Mouse (Mus musculus) myocyte (in vitro differentiated cells): ENCODE data around the gene Sox15. TPM values are rescaled to one million over a fixed set of nuclear protein-coding genes. Genes with fewer than 3 reads are reported as not detected.

Experiments
- H3K27me3 ChIP-seq: one replicate; pipeline ENCODE4 v1.6.1; 2011; ENCODE audit not compliant: control insufficient read depth, insufficient read depth, insufficient read length
- H3K36me3 ChIP-seq: one replicate; pipeline ENCODE4 v1.6.1; 2011; ENCODE audit not compliant: control insufficient read depth, insufficient read depth
- H3K4me2 ChIP-seq: one replicate; pipeline ENCODE4 v1.6.1; 2011; ENCODE audit warnings: low read depth, control low read depth
- H3K4me3 ChIP-seq: one replicate; pipeline ENCODE4 v1.5.1; 2011; ENCODE audit warnings: mild to moderate bottlenecking, control low read depth, moderate library complexity
- H3K79me2 ChIP-seq: one replicate; pipeline ENCODE4 v1.6.1; 2011; ENCODE audit not compliant: control insufficient read depth, insufficient read depth
- H3ac ChIP-seq: one replicate; pipeline ENCODE4 v1.6.1; 2011; ENCODE audit not compliant: control insufficient read depth, insufficient read length
- E2F4 ChIP-seq: IDR thresholded peaks from one replicate; pipeline ENCODE4 v1.6.1; 2011; ENCODE audit warnings: mild to moderate bottlenecking, control low read depth, moderate library complexity; ENCODE audit not compliant: insufficient read depth
- MAX ChIP-seq: IDR thresholded peaks from one replicate; pipeline ENCODE4 v1.6.1; 2011; ENCODE audit warnings: low read depth, mild to moderate bottlenecking, control low read depth
- MYOD1 ChIP-seq, 3 experiments: IDR thresholded peaks; one replicate each; pipeline ENCODE4 v1.6.1; 2011; ENCODE audit warnings: control low read depth in 2 of 3, low read depth in 2 of 3, mild to moderate bottlenecking in 2 of 3, moderate library complexity in 1 of 3; ENCODE audit not compliant: insufficient read length in 2 of 3, control insufficient read depth in 1 of 3
- POLR2A ChIP-seq: IDR thresholded peaks from one replicate; pipeline ENCODE4 v1.6.1; 2011; ENCODE audit warnings: low read depth, mild to moderate bottlenecking, control low read depth, moderate library complexity; ENCODE audit not compliant: insufficient read length
- POLR2AphosphoS2 ChIP-seq: IDR thresholded peaks from one replicate; pipeline ENCODE4 v1.6.1; 2011; ENCODE audit warnings: low read depth, control low read depth; ENCODE audit not compliant: insufficient read length
- REST ChIP-seq: IDR thresholded peaks from one replicate; pipeline ENCODE4 v1.6.1; 2011; ENCODE audit warnings: mild to moderate bottlenecking, control low read depth, moderate library complexity; ENCODE audit not compliant: insufficient read depth, insufficient read length
- SRF ChIP-seq: IDR thresholded peaks from one replicate; pipeline ENCODE4 v1.6.1; 2011; ENCODE audit warnings: low read depth; ENCODE audit not compliant: control insufficient read depth, insufficient read length
- TCF12 ChIP-seq: IDR thresholded peaks from one replicate; pipeline ENCODE4 v1.6.1; 2011; ENCODE audit warnings: mild to moderate bottlenecking, control low read depth; ENCODE audit not compliant: poor library complexity, insufficient read depth, severe bottlenecking
- TCF3 ChIP-seq: IDR thresholded peaks from one replicate; pipeline ENCODE4 v1.6.1; 2011; ENCODE audit warnings: low read depth, control low read depth; ENCODE audit not compliant: insufficient read length
- USF1 ChIP-seq: IDR thresholded peaks from one replicate; pipeline ENCODE4 v1.6.1; 2011; ENCODE audit warnings: low read depth, mild to moderate bottlenecking, control low read depth, moderate library complexity
- polyA plus RNA-seq: library from polyadenylated mRNA; unstranded; fragments of >200 nt; fragmentation: generic; extraction: Trizol; gene quantifications from one replicate; pipeline ENCODE4 v1.2.1, GENCODE M21; 2012; ENCODE audit warnings: missing spikeins

Gene Sox15
- polyA plus RNA-seq, 1 experiment = 0.07 TPM

- Histone ChIP-seq H3K4me3 (no peak overlapping the region), H3K27me3 (no peaks in the 10 kb centered on the region), H3K4me2 (no peak overlapping the region), H3K36me3 (no peaks in the 10 kb centered on the region), H3K79me2 (no peaks in the 10 kb centered on the region), H3ac (no peak overlapping the region)
- TF ChIP-seq E2F4 (no peak), REST (no peak), POLR2AphosphoS2 (no peak), TCF12 (no peak)
These were observed 37.7 kb downstream of the Sox15 start for GRCm38 (mm10) chr11:69692863-69693262.

DNA sequence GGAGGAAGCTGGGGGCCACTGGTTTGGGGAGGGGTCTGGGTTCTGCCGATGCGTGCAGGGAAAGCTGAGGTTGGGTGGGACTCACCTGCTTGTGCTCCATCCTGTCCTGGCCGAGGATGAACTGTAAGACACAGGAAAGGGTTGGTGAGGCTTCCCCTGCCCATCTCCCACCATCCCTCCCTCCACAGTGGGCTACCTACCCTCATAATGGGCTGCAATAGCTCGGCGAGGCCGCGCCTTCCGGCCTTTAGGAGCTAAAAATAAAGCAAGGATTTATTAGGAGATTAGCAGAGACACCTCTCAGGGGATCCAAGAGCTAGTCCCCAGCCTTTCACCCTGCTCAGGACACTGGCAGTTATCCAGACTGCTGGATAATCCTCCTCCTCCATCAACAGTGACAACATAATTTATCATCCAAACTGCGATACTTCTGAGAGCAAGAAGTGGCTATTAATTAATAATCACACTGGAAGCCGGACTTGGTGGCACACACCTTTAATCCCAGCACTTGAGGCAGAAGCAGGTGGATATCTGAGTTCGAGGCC lies 38.4 kb downstream of the Sox15 start:
- no peak overlapping the region for H3K4me3 ChIP-seq
- TF ChIP-seq USF1 (no peak), MYOD1 (IDR thresholded peaks at IDR 0.05; ENCODE audit: control insufficient read depth in 1 of 3, insufficient read length in 2 of 3, low read depth in 2 of 3) (no peak), TCF3 (no peak), POLR2A (no peak)

GRCm38 (mm10) chr11:69695046-69695360 lies 39.9 kb downstream of the Sox15 start:
- no peaks in the 10 kb centered on the region for H3K79me2 ChIP-seq
- H3K27me3 ChIP-seq = no peaks in the 10 kb centered on the region
- H3K36me3 ChIP-seq = no peaks in the 10 kb centered on the region
- peak overlapping the region; percentile 11 for H3K4me3 ChIP-seq
- H3K4me2 ChIP-seq = peak overlapping the region; percentile 67
- TF ChIP-seq TCF12 = no peak
- TF ChIP-seq SRF = no peak
- no peak for TF ChIP-seq E2F4
- TF ChIP-seq REST = no peak
- TF ChIP-seq POLR2A = no peak
- peak overlapping the region; percentile 11 for H3ac ChIP-seq

More for the DNA sequence above, 38.4 kb downstream of the Sox15 start:
- H3K27me3 ChIP-seq = no peaks in the 10 kb centered on the region
- no peak overlapping the region for H3ac ChIP-seq
- H3K79me2 ChIP-seq = no peaks in the 10 kb centered on the region
- no peak overlapping the region for H3K4me2 ChIP-seq
- H3K36me3 ChIP-seq = no peaks in the 10 kb centered on the region

DNA sequence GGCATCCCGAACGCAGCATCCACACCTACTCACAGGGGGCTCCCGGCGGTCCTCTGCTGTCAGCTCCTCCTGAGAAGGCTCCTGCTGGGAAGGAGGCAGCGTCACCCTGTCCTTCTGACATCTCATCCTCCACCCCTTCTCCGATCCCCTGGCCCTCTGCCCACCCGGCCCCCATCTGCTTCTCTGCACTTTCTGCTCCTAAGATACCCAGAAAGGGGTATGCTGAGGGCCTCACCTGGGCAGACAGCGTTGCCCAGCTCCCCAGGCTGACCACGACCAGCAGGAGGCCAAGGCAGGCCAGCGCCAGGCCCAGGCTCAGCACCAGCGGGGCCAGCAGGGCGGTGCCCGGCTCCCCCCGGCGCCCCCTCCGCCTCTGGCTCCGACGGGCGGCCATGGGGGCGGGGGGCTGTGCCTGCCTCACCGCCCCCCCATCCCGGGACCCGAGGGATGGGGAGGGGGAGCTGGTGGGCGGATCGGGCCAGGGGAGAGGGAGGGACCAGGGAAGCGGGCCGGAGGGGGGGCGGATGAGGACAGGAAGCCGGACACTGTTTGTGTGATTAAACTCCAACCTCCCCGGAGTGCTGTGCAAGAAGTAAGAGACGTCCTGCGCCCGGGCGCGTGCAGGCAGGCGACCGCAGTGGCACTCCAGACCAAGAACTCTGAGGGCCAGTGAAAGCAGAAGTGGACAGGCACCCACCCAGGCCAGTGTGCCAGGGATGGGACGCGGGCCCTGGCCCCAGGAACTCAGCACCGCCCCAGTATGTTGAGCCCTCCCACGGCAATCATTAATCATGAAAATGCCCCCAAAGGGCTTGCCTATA lies 40.5 kb downstream of the Sox15 start, which contains the start of the genes Tnfsf12 and Tnfsfm13:
Gene Tnfsf12 (minus strand): TSS at position 489 of the 821 bp plus-strand sequence.
Gene Tnfsfm13 (minus strand): TSS at position 738 of the 821 bp plus-strand sequence.
- peak within 1 kb of the TSS; percentile 67 for H3K4me2 ChIP-seq
- H3K79me2 ChIP-seq = no peaks in the 10 kb centered on the region
- peak within 1 kb of the TSS; percentile 11 for H3ac ChIP-seq
- peak within 1 kb of the TSS; percentile 11 for H3K4me3 ChIP-seq
- no peaks in the 10 kb centered on the region for H3K36me3 ChIP-seq
- H3K27me3 ChIP-seq = no peaks in the 10 kb centered on the region
- TF ChIP-seq POLR2A (peak; percentile 42), REST (no peak)

DNA sequence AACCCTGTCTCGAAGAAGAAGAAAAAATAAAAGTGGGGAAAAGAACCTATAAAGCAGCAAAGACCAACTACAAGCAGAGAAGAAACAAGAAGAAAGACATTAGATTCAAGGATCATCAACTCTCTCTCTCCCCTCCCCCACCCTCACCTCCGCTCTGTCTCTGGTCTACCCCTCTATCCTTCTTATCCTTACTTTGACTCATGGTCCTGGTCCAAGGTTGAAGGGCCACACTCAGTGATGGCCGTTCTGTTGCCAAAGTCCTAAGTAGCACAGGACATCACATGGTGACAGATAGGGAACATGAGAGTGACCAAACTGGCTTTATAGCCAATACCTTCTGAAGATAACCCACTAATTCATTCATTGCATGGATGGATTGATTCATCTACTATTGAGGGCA lies 42.3 kb downstream of the Sox15 start:
- no peaks in the 10 kb centered on the region for H3K36me3 ChIP-seq
- H3K4me3 ChIP-seq = no peak overlapping the region
- H3ac ChIP-seq = no peak overlapping the region
- TF ChIP-seq TCF12 (no peak), E2F4 (no peak), SRF (no peak), MAX (no peak), POLR2AphosphoS2 (no peak), TCF3 (no peak)
- no peak overlapping the region for H3K4me2 ChIP-seq
- H3K79me2 ChIP-seq = no peaks in the 10 kb centered on the region
- no peaks in the 10 kb centered on the region for H3K27me3 ChIP-seq

DNA sequence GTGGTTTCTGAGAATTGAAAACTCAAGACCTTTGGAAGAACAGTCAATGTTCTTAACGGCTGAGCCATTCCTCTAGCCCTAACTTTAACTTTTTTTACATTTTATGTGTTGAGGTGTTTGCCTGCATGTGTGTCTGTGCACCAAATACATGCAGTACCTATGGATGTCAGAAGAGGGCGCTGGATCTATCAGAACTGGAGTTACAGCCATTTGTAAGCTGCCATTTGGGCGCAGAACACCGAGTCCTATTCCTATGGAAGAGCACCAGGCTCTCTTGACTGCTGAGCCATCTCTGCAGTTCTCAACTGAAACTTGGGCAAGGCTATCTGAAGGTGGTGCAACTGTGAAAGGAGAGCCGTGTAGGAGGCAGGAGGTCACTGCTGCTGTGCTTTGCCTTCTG lies 43.5 kb downstream of the Sox15 start:
- Histone ChIP-seq H3K4me3 (no peak overlapping the region), H3K4me2 (no peak overlapping the region), H3K79me2 (no peaks in the 10 kb centered on the region), H3K27me3 (no peaks in the 10 kb centered on the region), H3K36me3 (no peaks in the 10 kb centered on the region), H3ac (no peak overlapping the region)
- TF ChIP-seq SRF (no peak), MAX (no peak), REST (no peak), MYOD1 (IDR thresholded peaks at IDR 0.05; ENCODE audit: control insufficient read depth in 1 of 3, insufficient read length in 2 of 3, low read depth in 2 of 3) (no peak)
